Mouse (Mus musculus) fat pad, adult 2 months (tissue): Measurements from ENCODE around the gene Ndufa4l2.

Experiments
- DNase-seq: peaks from one replicate; pipeline ENCODE4 v3.0.0-alpha.2; 2011; ENCODE audit warnings: low read depth, low spot score; ENCODE audit errors: extremely low read depth

Ndufa4l2 gene

DNA sequence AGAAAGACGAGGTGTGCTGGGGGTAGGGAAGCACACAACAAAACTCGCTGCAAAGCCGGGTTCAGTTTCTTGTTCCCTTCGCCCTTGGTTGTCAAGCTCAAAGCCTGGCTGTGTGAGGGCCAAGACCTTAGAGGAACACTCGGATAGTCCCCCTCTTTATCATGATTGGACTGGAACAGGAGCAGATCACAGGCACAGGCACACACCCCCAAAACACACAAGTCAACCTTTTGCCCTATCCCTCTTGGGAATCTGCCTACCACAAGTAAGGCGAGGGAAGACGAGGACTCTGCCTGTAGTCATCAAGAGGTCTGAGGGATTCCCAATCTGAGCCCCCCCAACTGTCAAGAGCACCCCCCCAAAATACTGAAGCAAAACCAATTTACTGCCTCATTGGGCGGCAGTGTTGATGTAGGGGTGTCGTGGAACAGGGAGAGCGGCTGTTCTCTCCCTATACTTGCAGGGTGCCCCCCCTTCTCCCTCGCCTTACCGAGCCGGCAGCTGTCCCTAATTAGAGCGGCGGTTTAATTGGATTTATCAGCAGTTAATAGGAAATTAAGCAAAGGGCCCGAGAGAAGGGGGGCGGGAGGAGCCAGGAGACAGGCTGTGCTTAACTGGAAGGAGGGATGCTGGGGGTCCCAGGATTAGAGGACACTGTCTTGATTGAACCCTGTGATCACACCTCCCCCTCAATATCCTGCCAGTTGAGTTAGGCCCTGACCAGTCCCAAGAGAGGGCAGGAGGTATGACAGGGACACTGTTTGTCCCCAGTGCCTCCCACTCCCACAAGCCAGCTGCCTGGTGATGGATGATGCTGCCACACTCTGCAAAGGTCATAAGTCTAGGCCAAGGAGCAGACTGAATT lies 4.7 kb upstream of the Ndufa4l2 start:
- DNase-seq: no peak

DNA sequence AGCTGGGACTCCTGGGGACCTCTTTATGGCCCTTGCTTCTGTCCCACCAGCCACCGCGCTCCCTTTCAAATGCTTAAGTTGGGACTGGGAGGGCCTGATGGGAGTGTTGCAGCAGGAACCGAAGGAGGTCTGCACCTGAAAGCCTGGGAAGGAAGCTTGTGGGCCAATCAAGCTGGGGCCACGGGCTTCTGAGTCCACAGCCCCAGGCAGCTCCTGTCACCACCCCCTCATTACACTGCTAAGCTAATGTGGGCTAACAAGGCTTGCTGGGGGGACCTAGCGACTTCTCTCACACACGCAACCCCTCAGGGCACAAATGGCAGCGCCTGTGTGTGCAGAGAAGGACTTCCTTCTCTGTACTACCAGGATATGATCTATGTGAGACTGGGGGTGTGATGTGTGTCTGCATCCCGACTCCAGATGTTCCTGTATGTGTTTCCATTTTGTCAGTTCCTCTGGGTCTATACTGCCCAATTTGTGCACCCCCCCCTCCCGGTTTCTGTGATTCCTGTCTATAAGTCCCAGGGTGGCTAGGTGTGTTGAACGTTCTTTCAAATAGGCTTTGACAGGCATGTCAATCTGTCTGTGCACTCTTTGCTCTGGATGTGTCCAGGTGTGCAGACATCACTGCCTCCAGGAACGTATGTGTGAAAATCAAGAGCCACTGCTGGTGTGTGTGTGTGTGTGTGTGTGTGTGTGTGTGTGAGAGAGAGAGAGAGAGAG lies 3.7 kb upstream of the Ndufa4l2 start:
- DNase-seq: no peak

DNA sequence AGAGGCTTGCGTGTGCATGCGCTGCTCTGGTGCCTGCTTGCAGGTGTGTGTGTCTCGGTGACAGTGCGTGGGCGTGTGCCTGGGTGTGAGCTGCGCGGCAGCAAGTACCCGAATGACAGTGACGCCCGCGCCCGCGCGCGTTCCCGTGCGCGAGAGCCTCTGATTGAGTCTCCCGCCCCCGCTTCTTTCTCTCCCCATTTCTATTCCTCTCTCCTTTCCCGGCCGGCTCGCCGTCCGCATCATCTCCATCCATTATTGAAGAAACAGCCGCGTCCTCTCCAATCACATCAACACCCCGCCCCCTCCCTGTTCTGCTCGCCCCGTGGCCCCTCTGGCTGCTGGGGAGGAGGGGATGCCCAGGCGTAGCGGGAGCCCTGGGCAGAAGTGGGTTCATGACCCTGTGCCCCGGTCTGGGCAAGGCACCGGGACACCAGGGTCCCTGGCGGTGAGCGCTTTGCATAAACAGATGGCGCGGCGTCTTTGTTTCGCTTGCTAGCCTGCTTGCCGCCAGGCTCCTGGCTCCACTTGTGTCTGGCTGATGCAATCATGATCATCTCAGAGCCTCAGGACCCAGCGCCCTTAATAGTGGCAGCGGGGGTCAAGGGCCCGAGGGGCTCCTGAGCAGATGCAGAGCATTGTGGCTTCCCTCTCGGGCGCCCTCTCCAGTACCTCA lies 3.0 kb upstream of the Ndufa4l2 start:
- DNase-seq: no peak

DNA sequence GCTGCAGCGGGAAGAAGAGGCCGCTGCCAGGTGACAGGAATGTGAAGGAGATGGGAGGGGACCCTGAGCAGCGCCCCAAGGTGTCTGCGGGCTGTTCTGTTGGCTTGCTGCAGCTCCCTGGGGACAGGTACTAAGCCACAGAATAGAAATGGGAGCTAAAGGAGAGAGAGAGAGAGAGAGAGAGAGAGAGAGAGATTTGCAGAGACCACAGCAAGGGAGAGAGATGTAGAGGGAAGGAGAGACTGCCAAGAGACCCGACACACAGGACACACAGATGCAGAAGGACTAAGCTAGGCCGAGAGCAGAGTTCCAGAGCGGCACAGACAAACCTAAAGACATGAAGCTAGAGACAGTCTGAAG lies 2.5 kb upstream of the Ndufa4l2 start:
- DNase-seq: no peak

DNA sequence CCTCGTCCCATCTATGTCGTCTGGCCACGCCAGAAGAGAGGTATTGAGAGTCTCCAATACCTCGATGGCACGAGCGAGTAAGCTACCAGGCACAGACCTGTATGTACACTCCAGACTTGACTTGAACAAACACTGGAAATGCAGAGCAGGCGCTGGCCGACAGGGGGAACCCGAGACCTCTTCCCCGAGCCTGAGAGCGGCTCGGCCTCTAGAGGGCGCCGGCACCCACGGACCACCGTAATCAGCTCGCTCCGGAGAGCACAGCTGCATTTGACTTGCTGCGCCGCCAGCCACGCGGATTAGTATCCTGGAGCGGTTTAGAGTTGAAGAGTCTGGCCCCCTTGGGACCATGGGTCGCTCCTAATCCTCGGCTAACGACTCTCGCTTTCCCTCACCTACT lies 2.0 kb upstream of the Ndufa4l2 start:
- DNase-seq: no peak

DNA sequence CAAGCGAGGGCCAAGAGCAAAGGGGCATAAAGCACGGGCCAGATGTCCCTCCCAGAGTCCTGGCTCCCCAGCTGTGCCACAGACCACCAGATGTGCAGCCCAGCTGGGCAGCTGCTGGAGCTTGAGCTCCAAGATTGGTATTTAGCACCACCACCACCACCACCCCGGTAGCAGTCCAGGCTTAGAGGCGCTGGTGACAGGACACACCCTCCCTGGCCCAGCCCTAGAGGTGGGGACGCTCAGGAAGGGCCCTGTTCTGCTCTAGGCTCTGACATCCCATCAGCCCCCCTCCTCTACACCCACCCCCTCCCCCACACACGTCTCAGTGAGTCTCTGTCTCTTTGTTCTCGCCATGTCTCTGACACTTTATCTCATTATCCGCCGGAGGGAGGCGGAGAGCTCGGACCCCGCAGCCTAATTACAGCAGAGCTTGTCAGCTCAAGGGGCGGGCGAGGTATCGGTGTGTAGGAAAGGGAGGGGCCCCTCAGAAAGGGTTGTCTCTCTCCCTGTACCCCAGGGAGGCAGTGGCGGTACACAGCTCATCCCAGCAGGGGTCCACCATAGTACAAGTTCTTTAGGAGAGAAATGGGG lies 1.2 kb upstream of the Ndufa4l2 start:
- DNase-seq: no peak

DNA sequence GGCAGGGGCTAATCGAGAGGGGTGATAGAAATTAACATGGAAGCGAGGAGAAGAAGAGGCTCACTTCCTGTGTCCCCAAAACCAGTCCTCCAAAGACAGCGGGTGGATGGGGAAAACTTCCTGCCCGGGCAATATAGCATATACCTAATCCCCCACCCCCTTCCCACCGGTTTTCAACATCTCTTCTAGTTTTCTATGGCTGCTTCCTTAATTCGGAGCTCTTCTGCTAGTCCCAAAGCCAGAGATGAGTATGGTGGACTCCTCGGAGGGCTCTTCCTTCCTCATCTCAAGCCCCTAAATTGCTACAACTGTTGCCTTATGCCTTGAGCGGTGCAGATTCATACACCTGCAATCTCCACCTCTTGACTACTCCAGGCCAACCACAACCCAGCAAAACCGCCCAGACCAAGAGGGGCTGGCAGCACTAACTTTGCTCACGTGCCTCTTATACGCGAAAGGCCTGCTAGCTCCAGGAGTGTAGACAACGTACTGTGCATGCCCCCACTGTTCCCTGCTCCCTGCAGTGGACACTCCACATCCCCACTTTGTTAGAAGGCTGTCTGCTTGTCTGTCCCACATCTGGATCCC lies 562 bp upstream of the Ndufa4l2 start:
- no peak for DNase-seq

DNA sequence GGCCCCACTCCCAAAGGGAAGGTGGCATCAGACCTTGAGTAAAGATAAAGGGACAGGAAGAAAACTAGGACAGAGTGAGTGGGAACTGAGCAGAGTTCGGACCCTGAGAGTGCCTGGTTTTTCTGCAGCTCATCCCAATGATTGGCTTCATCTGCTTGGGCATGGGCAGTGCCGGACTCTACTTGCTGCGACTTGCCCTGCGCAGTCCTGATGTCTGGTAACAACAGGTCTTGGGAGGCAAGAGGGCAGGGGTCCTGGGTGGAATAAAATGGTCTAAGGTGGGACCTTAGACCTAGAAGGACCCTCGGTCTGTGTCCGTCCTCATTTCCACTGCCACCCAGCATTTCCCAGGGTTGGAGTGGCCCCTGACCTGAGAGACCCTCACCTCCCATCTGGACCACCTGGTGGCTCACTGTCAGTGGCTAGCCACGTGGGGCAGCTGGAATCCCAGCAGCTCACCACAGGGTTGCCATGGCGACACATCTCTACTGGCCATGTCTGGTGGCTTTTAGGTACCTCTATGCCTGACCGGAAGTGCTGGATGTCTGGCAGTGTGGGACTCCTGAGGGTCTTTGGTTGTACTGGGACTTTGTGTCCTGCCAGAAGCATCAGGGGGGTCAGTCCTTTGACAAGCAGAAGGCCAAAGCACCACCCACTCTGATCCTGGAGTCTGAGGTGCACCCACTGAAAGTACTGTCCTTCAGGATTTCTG lies 660 bp downstream of the Ndufa4l2 start:
- no peak for DNase-seq

DNA sequence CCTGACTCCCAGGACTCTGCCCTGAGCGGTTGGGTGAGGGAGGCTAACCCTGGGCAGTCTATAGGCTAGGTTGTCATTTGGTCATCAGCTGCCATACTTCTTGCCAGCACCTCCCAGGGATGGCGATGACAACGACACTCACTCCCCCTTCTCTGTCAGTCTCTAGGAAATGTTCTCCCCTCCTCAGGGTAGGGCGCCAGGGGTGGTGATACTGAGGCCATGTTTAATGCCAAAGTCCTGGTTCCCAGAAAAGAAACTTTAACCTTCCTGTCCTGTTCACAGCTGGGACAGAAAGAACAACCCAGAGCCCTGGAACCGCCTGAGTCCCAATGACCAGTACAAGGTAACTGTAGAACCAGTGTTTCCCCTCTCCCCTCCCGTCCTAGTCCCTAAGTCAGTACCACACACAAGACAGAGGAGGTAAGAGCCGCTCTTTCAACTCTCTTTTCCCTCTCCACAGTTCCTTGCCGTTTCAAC lies 1.3 kb downstream of the Ndufa4l2 start:
- no peak for DNase-seq

DNA sequence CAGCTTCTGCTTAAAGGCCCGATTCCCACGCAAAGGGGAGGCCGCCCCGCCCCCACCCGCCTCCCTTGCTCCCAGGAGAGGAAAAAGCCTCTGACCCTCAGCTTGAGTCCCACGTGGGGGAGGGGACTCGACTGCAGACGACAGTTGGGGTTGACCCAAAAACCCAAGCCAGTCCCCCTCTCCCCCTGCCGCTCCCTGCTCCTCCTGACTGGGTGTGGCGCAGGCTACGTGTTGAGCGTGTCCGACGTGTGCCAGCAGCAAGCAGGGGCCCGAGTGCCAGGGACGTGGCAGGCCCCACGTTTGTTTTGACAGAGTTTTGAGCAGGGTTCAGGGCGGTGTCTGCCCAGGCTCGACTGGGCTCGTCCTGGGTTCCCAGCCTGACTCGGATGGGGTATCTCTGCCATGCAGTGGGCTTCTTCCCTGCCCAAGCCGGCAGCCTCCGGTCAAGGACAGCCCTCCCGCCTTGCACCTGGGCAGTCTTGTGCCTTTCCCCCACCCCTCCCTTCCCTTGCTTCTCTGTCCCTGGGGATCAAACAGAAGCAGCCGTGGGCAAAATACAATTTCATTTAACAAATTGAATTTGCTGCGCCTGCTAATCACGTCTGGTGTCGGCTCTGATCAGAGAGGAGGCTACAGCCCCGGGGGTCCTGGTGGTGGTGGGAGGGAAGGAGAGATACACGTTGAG lies 2.0 kb downstream of the Ndufa4l2 start:
- DNase-seq: no peak

DNA sequence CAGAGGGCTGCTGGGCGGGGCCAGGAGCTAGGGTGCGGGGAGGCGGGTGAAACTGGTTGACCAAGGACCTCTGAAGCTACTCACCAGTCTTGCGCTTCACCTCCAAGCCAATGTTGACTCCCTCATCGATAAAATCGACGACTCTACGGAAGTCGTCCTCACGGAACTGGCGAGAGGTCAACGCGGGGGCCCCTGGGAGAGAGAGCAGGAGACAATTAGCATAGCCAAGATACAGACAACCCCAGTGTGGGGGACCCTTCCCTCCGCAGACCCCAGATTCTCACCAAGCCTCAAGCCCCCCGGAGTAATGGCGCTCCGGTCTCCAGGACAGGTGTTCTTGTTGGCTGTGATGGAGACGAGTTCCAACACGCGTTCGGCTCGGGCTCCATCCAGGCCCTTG lies 3.2 kb downstream of the Ndufa4l2 start:
- no peak for DNase-seq

DNA sequence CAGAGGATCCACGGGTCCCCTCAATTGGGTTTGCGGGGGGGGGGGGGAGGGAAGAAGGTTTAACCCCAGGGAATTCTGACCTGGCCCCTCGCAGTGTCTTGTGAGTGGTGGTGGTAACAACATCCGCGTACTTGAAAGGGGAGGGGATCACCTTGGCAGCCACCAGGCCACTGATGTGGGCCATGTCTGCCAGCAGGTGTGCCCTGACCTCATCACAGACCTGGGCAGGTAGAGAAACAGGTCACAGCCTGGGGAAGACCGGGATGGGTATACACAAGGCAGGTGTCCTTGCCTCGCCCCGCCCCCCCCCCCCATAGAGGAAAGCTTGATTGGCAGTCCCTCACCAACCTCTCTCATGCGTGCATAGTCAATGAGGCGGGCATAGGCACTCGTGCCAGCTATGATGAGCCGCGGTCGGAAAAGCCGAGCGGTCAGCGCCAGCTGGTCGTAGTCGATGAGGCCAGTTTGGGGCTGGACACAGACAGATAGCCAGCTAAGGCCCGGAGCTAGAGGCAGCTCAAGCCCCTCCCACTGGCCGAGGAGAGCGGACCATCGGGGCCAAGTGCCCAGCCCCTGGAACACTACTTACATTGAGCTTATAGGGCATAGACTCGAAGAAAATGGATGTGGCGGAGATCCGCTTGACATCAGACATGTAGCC lies 4.4 kb downstream of the Ndufa4l2 start:
- DNase-seq: no peak

DNA sequence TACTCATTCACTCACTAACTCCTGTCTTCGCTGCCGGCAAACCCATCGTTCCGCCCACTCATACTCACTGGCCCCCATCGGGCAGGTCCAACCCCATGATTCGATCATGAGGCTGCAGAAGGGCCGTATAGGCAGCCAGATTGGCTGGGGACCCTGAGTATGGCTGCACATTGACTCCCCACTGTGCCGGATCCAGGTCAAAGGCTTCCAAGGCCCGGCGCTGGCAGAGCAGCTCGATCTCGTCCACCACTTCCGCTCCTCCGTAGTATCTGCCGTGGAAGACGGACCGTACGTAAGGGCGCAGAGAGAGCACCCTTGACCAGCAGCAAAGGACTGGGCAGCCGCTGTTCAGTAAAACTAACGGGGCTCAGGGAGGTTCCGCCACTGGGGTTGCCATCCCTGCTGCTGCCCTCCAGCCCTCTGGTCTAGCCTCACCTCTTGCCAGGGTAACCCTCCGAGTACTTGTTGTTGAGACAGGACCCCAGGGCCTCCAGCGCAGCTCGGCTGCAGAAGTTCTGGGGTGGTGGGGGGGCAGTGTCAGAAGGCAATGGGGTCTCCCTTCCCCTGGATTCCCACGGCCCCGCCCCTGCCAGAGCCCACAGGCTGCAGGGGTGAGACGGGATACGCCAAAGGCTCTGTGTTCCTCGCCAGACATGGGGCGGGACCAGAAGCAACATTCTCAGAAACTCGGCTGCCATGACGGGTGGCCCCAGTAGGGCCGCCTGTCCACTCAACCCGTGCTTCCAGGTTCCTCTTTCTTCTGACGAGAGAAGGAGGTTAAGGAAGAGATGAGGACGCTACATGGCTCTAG lies 5.3 kb downstream of the Ndufa4l2 start:
- DNase-seq: no peak

DNA sequence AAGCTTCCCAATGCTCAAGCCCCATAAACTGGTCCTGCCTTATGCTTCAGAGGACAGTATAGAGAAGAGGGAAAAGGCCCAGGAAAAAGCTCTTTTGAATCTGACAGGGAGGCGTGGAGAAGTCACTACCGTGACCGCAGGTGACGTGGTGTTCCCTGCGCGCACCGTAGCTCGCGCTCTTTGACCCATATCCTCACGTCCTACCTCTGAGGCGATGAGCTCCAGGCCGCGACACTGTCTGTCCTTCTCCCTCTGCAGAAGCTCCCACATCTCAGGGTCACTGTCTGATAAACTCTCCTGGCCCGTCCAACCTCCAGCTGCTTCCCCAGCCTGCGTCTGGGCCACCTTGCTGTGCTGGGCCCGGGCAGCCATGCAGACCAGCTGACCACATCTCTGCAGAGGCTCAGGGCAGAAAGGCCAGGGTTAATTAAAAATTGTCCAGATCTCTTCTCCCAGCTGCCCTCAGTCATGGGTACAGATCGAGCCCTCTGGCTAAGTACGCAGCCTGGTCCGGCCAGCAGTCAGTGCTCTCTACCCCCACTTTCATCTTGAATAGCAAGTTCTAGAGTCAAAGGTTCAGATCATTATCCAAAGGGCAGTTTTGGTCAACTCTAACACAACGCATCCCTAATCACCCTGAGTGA lies 6.1 kb downstream of the Ndufa4l2 start:
- DNase-seq: no peak

DNA sequence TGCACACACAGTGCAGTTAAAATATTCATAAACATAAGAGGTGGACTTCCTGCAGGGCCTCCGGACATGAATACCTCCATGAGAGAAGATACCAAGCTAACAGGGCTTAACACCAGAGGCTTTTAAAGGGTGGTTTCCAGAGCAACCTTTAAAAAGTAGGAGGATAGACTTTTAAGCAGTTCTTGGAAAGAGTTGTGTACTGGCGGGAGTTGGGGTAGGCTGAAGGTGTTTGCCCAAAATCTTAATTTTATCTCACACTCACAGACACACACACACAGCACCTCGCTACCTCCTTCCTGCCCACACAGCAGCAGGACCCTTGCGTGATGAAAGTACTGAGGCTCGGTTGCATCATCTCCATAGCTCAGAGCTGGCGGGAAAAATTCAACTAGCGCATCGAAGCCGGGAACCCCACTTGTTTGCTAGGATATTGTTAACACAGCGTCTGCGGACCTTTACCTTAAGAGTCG lies 6.9 kb downstream of the Ndufa4l2 start:
- no peak for DNase-seq

DNA sequence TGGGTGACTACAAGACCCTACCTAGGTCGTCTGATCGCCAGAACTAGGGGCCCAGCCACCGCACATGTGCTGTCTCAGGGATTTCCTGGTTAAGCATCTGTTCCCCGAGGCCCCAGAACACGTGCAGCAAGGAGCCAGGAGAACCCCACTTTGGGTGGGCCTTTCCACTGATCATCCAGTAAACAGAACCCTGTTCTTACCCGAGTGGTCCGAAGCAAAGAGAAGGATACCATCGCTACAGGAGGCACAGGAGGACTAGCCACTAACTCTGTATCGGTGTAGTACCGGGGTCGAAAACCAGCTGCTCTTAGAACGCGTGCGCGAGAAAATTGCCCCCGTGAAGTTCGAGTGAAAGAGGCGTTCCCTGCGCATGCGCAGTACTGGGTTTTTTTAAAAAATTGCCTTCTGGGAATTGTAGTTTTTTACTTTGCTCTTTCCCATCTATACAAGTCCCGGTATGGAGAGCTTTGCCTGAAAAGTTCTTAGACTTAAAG lies 7.4 kb downstream of the Ndufa4l2 start, which contains the start of gene Shmt2:
Gene Shmt2 (minus strand): TSS at position 357 of the 494 bp plus-strand sequence.
- no peak for DNase-seq

DNA sequence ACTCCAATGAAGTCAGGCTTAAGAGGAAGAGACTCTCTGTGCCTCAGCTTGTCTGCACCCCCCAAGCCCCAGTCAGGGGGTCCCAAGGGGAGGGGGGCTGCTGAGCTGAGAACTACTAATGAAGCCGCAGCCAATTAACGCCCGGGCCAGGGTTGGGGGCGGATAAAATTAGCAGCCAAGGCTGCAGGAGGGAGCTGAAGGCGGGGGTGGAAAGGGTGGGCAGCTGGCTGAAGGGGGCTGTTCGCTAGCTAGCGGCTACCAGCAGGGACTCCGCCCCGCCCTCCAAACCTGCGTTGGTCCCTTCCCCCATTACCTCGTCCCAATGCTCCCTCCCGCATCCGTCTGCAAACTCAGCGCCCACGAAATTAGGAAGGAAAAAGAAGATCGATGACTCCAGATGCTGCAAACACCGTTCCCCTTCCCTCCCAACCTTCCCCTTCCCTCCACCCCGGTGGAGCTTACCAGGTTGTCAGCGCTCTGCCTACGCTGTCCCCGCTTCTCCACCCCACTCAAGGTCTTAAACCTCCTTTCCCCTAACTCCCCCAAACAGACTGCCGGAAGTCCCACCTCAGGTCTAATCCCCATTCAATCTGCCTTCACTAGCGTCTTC lies 10.0 kb downstream of the Ndufa4l2 start:
- DNase-seq: no peak
